Mouse (Mus musculus) Patski (cell line): ENCODE results near the gene Sash1. TPM values are rescaled to one million over a fixed set of nuclear protein-coding genes. Genes with fewer than 3 reads are reported as not detected.

Source experiments
- ATAC-seq: fragments of 100-300 bp; one replicate; pipeline ENCODE4 v1.8.0; 2021
- CTCF ChIA-PET: fragments of 350-600 bp; sonication (Branson Sonifier 250); formaldehyde crosslinking; loops from one replicate; lab custom pipeline; 2022; ENCODE audit warnings: inconsistent platforms; lab: Charles Lee
- POLR2A ChIA-PET: fragments of 350-600 bp; sonication (Branson Sonifier 250); formaldehyde crosslinking; loops from one replicate; lab custom pipeline; 2022; ENCODE audit warnings: antibody characterized with exemption, inconsistent platforms; lab: Charles Lee
- DNase-seq: peaks from one replicate; pipeline ENCODE4 v3.0.0-alpha.2; 2011; ENCODE audit warnings: low read depth, low spot score
- H3K27me3 ChIP-seq: fragments of 371-371 bp; one replicate; pipeline ENCODE4 v1.5.1; 2021
- CTCF ChIP-seq: fragments of 100-300 bp; IDR thresholded peaks from one replicate; pipeline ENCODE4 v1.5.1; 2021
- in situ Hi-C: fragments of 300-500 bp; cut with MboI; formaldehyde crosslinking; loops from 3 replicates; pipeline ENCODE4 v1.11.1; 2018; ENCODE audit warnings: low pct_unique_long_range_greater_than_20kb, mixed read lengths
- polyA plus RNA-seq: library from polyadenylated mRNA; unstranded; gene quantifications from one replicate; pipeline ENCODE4 v1.2.3, GENCODE M21; 2021

Sash1 gene
- polyA plus RNA-seq, 1 experiment from 2014 or later: 86.3 TPM

DNA sequence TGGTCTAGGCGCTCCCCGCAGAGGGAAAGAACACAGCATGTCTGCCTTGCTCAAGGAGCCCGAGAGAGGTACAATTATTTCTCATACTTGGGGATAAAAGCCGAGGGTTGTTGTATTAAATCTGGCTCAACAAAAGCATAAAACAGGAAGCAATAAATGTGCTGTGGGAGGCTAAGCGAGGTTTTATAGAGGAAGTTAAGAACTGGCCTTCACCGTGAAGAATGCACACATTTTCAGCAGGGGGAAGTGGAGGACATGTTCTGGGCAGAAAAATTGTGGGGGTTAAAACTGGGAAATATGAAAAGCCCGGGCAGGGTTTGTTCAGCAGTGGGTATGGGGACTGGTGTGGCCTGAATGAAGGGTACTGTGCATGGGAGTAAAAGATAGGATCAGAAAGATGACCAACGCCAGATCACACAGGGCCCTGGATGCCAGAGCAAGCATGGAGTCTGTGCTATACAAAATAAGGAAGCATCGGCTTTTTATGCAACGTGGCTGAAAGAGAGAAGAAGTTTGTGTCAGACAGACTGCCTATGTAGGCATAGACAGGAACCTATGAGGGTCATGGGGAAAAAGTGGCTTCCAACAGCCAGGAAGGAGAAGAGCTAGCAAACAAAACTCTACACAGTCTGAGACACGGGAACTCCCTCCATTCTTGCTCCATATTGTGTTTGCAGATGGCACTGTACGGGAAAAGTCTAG lies 108.2 kb downstream of the Sash1 start:
- ATAC-seq (no peak), DNase-seq (no peak)
- CTCF ChIA-PET: interaction anchor here (0.8 to 0.9 kb wide), 2 partner anchors 32 to 36 kb away, joined by 3 to 5 read pairs; no protein-coding TSS in a partner anchor
- no peaks in the 10 kb centered on the region for H3K27me3 ChIP-seq
- POLR2A ChIA-PET: no interaction called here
- TF ChIP-seq CTCF: no peak
- in situ Hi-C loops: no loop called here

- no peak for DNase-seq
- no peak for TF ChIP-seq CTCF
- no peaks in the 10 kb centered on the region for H3K27me3 ChIP-seq
- CTCF ChIA-PET: interaction anchor here (1.2 to 2.0 kb wide), 2 partner anchors 8 to 34 kb away, joined by 3 to 7 read pairs; no protein-coding TSS in a partner anchor
- in situ Hi-C loops: no loop called here
- ATAC-seq: no peak
- POLR2A ChIA-PET: no interaction called here
Observed at GRCm38 (mm10) chr10:8776791-8777190, 109.1 kb downstream of the Sash1 start.

DNA sequence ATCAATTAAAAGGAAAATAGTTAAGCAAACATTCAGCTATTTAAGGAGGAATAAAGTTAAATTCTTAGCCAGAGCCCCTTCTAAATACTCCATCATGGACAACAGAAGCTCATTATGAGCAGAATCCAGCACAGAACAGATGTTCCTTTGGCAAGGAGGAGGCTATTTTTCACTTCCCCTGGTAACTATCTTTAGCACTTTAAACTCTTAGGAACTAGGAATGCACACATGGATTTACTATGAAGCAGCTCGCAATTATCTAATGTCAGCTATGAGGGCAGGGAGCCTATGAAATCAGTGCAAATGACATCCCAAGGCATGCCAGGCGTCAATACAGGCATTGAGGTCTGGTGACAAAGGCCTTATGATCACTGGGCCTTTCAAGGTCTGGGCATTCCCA lies 110.1 kb downstream of the Sash1 start:
- H3K27me3 ChIP-seq: no peaks in the 10 kb centered on the region
- in situ Hi-C loops: no loop called here
- CTCF ChIA-PET: interaction anchor here (0.8 to 2.0 kb wide), 5 partner anchors 8 to 33 kb away, joined by 3 to 7 read pairs (median 3); no protein-coding TSS in a partner anchor
- no peak for TF ChIP-seq CTCF
- POLR2A ChIA-PET: no interaction called here
- DNase-seq: no peak
- no peak for ATAC-seq

GRCm38 (mm10) chr10:8772464-8773209 lies 113.2 kb downstream of the Sash1 start:
- ChIA-PET CTCF (interaction anchor here (1.2 to 1.3 kb wide), 2 partner anchors 22 to 240 kb away, joined by 3 to 4 read pairs; no protein-coding TSS in a partner anchor), POLR2A (no interaction called here)
- H3K27me3 ChIP-seq: no peaks in the 10 kb centered on the region
- in situ Hi-C loops: no loop called here
- no peak for DNase-seq
- peak; percentile 13 for ATAC-seq
- no peak for TF ChIP-seq CTCF

DNA sequence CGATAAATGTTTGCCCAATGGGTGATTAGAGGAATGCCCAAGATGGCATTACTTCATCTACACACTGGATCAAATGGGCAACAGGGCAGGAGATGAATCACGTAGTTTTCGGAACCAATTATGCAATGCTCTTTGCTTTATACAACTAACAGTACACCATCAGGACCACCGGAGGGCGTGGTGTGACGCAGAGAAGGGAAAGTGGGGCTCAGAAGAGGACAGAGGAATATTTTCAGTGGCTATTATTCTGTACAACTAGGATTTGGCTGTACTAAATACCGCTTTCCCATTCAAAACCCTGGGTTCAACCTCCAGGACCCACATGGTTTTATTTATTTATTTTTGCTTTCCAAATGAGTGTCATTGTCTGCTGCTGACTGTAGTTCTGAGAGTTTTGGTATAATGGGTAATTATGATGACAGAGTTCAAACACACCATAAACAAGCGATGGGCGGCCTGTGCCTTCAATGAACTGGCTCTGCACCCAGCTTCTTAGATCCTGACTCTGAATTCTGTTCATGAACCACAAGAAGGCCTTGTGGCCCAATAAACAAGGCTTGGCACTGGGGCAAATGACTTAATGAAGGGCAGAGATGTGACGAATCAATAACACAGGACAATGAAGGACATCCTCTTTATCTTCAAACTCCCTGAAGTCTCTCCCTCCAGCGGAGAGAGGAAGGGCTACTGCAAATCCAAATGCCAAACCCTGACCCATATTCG lies 114.8 kb downstream of the Sash1 start:
- in situ Hi-C loops: no loop called here
- ChIA-PET CTCF (interaction anchor here (1.8 kb wide), 1 partner anchor 11 kb away, joined by 4 read pairs; no protein-coding TSS in a partner anchor), POLR2A (no interaction called here)
- H3K27me3 ChIP-seq: no peaks in the 10 kb centered on the region
- TF ChIP-seq CTCF: peak; percentile 51
- no peak for ATAC-seq
- no peak for DNase-seq

DNA sequence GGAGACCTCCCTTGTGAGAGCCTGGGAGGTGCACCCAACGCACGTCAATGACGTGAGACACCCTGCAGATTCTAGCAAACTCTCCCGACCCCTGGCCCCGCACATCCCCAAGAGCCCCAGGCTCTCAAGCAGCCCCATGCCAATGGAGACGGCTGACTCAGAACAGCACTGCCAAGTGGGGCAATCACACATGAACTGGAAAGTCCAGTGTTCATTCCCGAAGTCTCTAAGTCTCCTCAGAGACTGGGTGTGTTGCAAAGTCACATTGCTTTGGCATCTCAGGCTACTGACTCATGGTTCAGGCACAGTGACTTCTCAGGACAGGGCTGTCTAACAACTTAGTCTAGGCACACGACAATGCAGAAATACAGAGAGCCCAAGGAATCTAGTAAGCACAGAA lies 117.2 kb downstream of the Sash1 start:
- in situ Hi-C loops: no loop called here

DNA sequence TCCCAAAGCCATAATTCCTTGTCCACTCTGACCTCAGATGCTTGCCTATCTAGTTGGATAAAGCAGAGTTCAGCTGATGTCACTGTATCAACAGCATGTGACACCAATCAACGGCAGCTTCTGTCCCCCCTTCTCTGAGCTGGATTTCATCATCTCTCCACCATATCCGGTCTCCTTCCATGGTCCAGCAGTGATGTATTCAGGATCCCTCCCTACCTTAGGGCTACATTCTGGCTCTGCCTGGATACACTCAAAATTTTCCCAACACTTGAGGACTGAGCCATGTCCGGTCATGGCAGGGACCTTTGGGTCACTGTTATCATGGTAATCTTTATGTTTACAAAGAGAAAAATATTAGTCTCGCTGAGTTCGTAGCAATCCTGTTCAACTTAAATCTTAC lies 118.5 kb downstream of the Sash1 start:
- DNase-seq (peak; percentile 74), ATAC-seq (peak; percentile 67)
- TF ChIP-seq CTCF: no peak
- ChIA-PET CTCF (interaction anchor here (1.0 to 2.1 kb wide), 5 partner anchors 8 to 37 kb away, joined by 3 to 10 read pairs (median 3); no protein-coding TSS in a partner anchor), POLR2A (interaction anchor here (1.6 kb wide), 1 partner anchor 11 kb away, joined by 11 read pairs; no protein-coding TSS in a partner anchor)
- H3K27me3 ChIP-seq: no peaks in the 10 kb centered on the region
- in situ Hi-C loops: no loop called here

More for the DNA sequence above, 117.2 kb downstream of the Sash1 start:
- ChIA-PET POLR2A (interaction anchor here (1.6 kb wide), 1 partner anchor 12 kb away, joined by 11 read pairs; no protein-coding TSS in a partner anchor), CTCF (no interaction called here)
- DNase-seq (peak; percentile 74), ATAC-seq (peak; percentile 80)
- no peaks in the 10 kb centered on the region for H3K27me3 ChIP-seq
- no peak for TF ChIP-seq CTCF

DNA sequence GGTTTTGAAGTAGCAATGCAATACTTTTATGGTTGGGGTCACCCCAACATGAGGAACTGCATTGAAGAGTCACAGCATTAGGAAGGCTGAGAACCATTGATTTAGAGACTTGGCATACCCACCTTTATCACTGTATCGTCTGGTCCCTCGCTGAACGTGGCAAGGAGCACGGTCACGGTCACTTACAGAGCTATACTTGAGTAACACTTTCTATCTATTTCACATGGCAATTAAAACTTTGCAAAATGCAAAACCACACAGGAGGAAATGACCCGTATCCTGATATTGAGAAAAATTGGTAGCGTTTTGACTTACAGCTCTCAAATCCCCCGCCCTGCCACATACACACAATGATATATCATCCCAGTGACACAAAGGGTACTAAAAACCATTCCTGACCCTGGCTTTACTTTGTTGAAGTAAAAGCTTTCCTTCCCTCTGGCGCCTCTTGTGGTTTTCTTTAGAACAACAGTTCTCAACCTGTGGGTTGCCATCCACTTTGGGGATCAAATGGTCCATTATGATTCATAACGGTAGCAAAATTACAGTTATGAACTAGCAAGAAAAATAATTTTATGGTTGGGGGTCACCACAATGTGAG lies 119.8 kb downstream of the Sash1 start:
- no peaks in the 10 kb centered on the region for H3K27me3 ChIP-seq
- ChIA-PET POLR2A (interaction anchor here (1.0 to 1.4 kb wide), 2 partner anchors 11 to 18 kb away, joined by 3 read pairs; no protein-coding TSS in a partner anchor), CTCF (interaction anchor here (0.9 to 2.1 kb wide), 4 partner anchors 11 to 18 kb away, joined by 3 to 10 read pairs (median 6); no protein-coding TSS in a partner anchor)
- TF ChIP-seq CTCF: peak; percentile 49
- ATAC-seq (no peak), DNase-seq (no peak)
- in situ Hi-C loops: no loop called here

- ATAC-seq: no peak
- POLR2A ChIA-PET: interaction anchor here (1.8 kb wide), 1 partner anchor 9 kb away, joined by 4 read pairs; no protein-coding TSS in a partner anchor
Observed at GRCm38 (mm10) chr10:8762771-8763170, 123.1 kb downstream of the Sash1 start.

More at GRCm38 (mm10) chr10:8762771-8763170, 123.1 kb downstream of the Sash1 start:
- CTCF ChIA-PET: interaction anchor here (1.0 to 2.0 kb wide), 2 partner anchors 14 to 20 kb away, joined by 4 to 6 read pairs; no protein-coding TSS in a partner anchor
- no peak for TF ChIP-seq CTCF
- H3K27me3 ChIP-seq: no peaks in the 10 kb centered on the region
- no peak for DNase-seq
- in situ Hi-C loops: loop anchor here (5.0 kb wide), 1 partner anchor 50 kb away; no protein-coding TSS in a partner anchor
